24 mouse cellular contexts compared by ENCODE assay signal in genomic region chr16:21465868-21466267, GRCm38 (mm10).
"Had no signal": no experiment of that assay in that cellular context is flagged by ENCODE, and none has a peak within 500 bp of the region (broad histone marks: within the 10 kb centered on the region; RNA-seq: fewer than 3 reads in every experiment).

No protein-coding gene starts in this region.

- DNase-seq: gastrocnemius, postnatal 14 days; gastrocnemius, postnatal 36 days; heart, adult 11 months; heart, adult 2 months; heart, postnatal 14 days; heart, postnatal 36 days; kidney, adult 11 months; kidney, adult 2 months; kidney, postnatal 14 days; layer of hippocampus, adult 9-11 months; layer of hippocampus, postnatal 36 days; left cerebral cortex, postnatal 4 days; liver, embryonic 13.5 days had no signal

- H3K4me2 ChIP-seq: heart, embryonic 11.5 days; heart, embryonic 13.5 days; heart, embryonic 15.5 days; hindbrain, embryonic 13.5 days; hindbrain, embryonic 15.5 days; kidney, embryonic 15.5 days; limb, embryonic 13.5 days; limb, embryonic 15.5 days; liver, embryonic 13.5 days had no signal

- H3K4me3 ChIP-seq: heart, adult 2 months; heart, embryonic 13.5 days; heart, embryonic 15.5 days; hindbrain, embryonic 13.5 days; hindbrain, embryonic 15.5 days; kidney, embryonic 15.5 days; limb, embryonic 13.5 days; limb, embryonic 15.5 days; liver, embryonic 13.5 days had no signal

- ATAC-seq: hindbrain, postnatal 0 days; intestine, embryonic 16.5 days had no signal

- H3K4me1 ChIP-seq: heart, embryonic 13.5 days; heart, embryonic 15.5 days; hindbrain, embryonic 13.5 days; hindbrain, embryonic 15.5 days; kidney, embryonic 15.5 days; limb, embryonic 15.5 days; liver, embryonic 13.5 days had no signal

- H3K27me3 ChIP-seq: heart, embryonic 13.5 days; heart, embryonic 15.5 days; hindbrain, embryonic 13.5 days; hindbrain, embryonic 15.5 days; kidney, embryonic 15.5 days; limb, embryonic 13.5 days; limb, embryonic 15.5 days; liver, embryonic 13.5 days had no signal

- H3K27ac ChIP-seq: heart, adult 2 months; heart, embryonic 13.5 days; heart, embryonic 15.5 days; hindbrain, embryonic 13.5 days; hindbrain, embryonic 15.5 days; hindbrain, postnatal 0 days; kidney, embryonic 15.5 days; kidney, postnatal 0 days; limb, embryonic 13.5 days; limb, embryonic 15.5 days; liver, embryonic 13.5 days had no signal

- H3K9ac ChIP-seq: heart, embryonic 13.5 days; heart, embryonic 15.5 days; hindbrain, embryonic 13.5 days; hindbrain, embryonic 15.5 days; kidney, embryonic 15.5 days; limb, embryonic 13.5 days; limb, embryonic 15.5 days; liver, embryonic 13.5 days had no signal

- H3K9me3 ChIP-seq: heart, embryonic 15.5 days; hindbrain, embryonic 13.5 days; hindbrain, embryonic 15.5 days; kidney, embryonic 15.5 days; limb, embryonic 15.5 days; liver, embryonic 13.5 days had no signal
